Mouse (Mus musculus) stomach, postnatal 0 days (tissue): ENCODE data around the gene Tmem171. TPM values are rescaled to one million over a fixed set of nuclear protein-coding genes. Genes with fewer than 3 reads are reported as not detected.
A peak's percentile ranks its signal among the peaks of the same experiment; 100 is the strongest.

Source experiments
- ATAC-seq: fragments of 200-750 bp; cut with Nextera tagmentation; 2 replicates; pipeline ENCODE4 v1.8.0; 2017; ENCODE audit not compliant: low FRiP score, low TSS enrichment
- DNase-seq: peaks from one replicate; pipeline ENCODE4 v3.0.0-alpha.2; 2016; ENCODE audit warnings: low spot score
- H3K27ac ChIP-seq: fragments of 300-500 bp; sonication (generic); replicated peaks from 2 replicates; pipeline ENCODE4 v1.5.1; 2014; ENCODE audit warnings: mild to moderate bottlenecking, control low read depth
- H3K27me3 ChIP-seq: fragments of 300-500 bp; sonication (generic); 2 replicates; pipeline ENCODE4 v1.6.1; 2014; ENCODE audit warnings: low read length; ENCODE audit not compliant: control insufficient read depth, insufficient read depth
- H3K36me3 ChIP-seq: fragments of 300-500 bp; sonication (generic); 2 replicates; pipeline ENCODE4 v1.6.1; 2014; ENCODE audit warnings: low read length, mixed read lengths; ENCODE audit not compliant: control insufficient read depth, insufficient read depth
- H3K4me1 ChIP-seq: fragments of 300-500 bp; sonication (generic); replicated peaks from 2 replicates; pipeline ENCODE4 v1.6.1; 2014; ENCODE audit warnings: antibody characterized with exemption; ENCODE audit not compliant: control insufficient read depth, insufficient read depth
- H3K4me2 ChIP-seq: fragments of 300-500 bp; sonication (generic); replicated peaks from 2 replicates; pipeline ENCODE4 v1.6.1; 2014; ENCODE audit warnings: low read depth, mild to moderate bottlenecking, control low read depth, moderate library complexity
- H3K4me3 ChIP-seq: fragments of 300-500 bp; sonication (generic); 2 replicates; pipeline ENCODE4 v1.5.1; 2014; ENCODE audit warnings: low read depth, low read length, control low read depth
- H3K9ac ChIP-seq: fragments of 300-500 bp; sonication (generic); 2 replicates; pipeline ENCODE4 v1.6.1; 2014; ENCODE audit warnings: mild to moderate bottlenecking, low read length, control low read depth, mixed read lengths
- H3K9me3 ChIP-seq: fragments of 300-500 bp; sonication (generic); 2 replicates; pipeline ENCODE4 v1.6.1; 2016; ENCODE audit warnings: low read length; ENCODE audit not compliant: control insufficient read depth
- CTCF ChIP-seq: IDR thresholded peaks from 2 replicates; pipeline ENCODE4 v1.5.1; 2016; ENCODE audit warnings: antibody characterized with exemption, low read depth, mild to moderate bottlenecking, moderate library complexity
- EP300 ChIP-seq: optimal IDR thresholded peaks from 2 replicates; pipeline ENCODE3; 2016; ENCODE audit warnings: antibody characterized with exemption
- WGBS: fragments of 180-500 bp; shearing (Covaris S2); extraction: QIAGEN DNeasy Blood & Tissue Kit; methylation state at CpG from one replicate; pipeline ENCODE4 v1.1.7; 2014; 5-methylcytosine and 5-hydroxymethylcytosine counted together
- polyA plus RNA-seq: library from polyadenylated mRNA; unstranded; fragments of >200 nt; fragmentation: Nextera tagmentation; extraction: Ambion mirVana; gene quantifications from 2 replicates; pipeline ENCODE4 v1.2.1, GENCODE M21; 2015

Tmem171 gene
- polyA plus RNA-seq, 1 experiment from 2014 or later, result 27.4 TPM

- no peaks in the 10 kb centered on the region for H3K27me3 ChIP-seq
- no peak overlapping the region for H3K4me3 ChIP-seq
- ATAC-seq, result no peak
- H3K9me3 ChIP-seq, result no peaks in the 10 kb centered on the region
- H3K4me2 ChIP-seq, result no peak overlapping the region
- no peak overlapping the region for H3K9ac ChIP-seq
- 61% methylated on average over 5 of the region's 5 CpGs for whole genome bisulfite sequencing
- peak; percentile 19 for DNase-seq
- peak overlapping the region; percentile 69 for H3K27ac ChIP-seq
- TF ChIP-seq CTCF (no peak), EP300 (no peak)
- no peaks in the 10 kb centered on the region for H3K36me3 ChIP-seq
- H3K4me1 ChIP-seq, result 0 out of 2 replicates have a peak, but pooled peaks cover 2% of the 10 kb centered on the region
Observed at GRCm38 (mm10) chr13:98699982-98700540, 5.4 kb upstream of the Tmem171 start.

- Histone ChIP-seq H3K9ac (no peak overlapping the region), H3K27ac (peak overlapping the region; percentile 69; the same call in 1 of the 2 replicates), H3K4me3 (no peak overlapping the region), H3K9me3 (no peaks in the 10 kb centered on the region), H3K4me2 (no peak overlapping the region), H3K36me3 (no peaks in the 10 kb centered on the region), H3K27me3 (no peaks in the 10 kb centered on the region), H3K4me1 (0 out of 2 replicates have a peak, but pooled peaks cover 2% of the 10 kb centered on the region)
- peak; percentile 35 for ATAC-seq
- no peak for TF ChIP-seq EP300
- no peak for TF ChIP-seq CTCF
- WGBS, result 37% methylated on average over 14 of the region's 14 CpGs
- DNase-seq, result peak; percentile 68
Observed at GRCm38 (mm10) chr13:98699051-98699744, 4.6 kb upstream of the Tmem171 start.

GRCm38 (mm10) chr13:98696716-98697115 lies 2.1 kb upstream of the Tmem171 start:
- ATAC-seq, result no peak
- DNase-seq, result no peak
- Histone ChIP-seq H3K4me1 (0 out of 2 replicates have a peak, but pooled peaks cover 2% of the 10 kb centered on the region), H3K4me2 (no peak overlapping the region), H3K27ac (no peak overlapping the region), H3K9ac (no peak overlapping the region), H3K36me3 (no peaks in the 10 kb centered on the region), H3K27me3 (no peaks in the 10 kb centered on the region), H3K4me3 (no peak overlapping the region), H3K9me3 (no peaks in the 10 kb centered on the region)
- 87% methylated on average over 3 of the region's 3 CpGs for WGBS
- TF ChIP-seq CTCF (no peak), EP300 (no peak)

DNA sequence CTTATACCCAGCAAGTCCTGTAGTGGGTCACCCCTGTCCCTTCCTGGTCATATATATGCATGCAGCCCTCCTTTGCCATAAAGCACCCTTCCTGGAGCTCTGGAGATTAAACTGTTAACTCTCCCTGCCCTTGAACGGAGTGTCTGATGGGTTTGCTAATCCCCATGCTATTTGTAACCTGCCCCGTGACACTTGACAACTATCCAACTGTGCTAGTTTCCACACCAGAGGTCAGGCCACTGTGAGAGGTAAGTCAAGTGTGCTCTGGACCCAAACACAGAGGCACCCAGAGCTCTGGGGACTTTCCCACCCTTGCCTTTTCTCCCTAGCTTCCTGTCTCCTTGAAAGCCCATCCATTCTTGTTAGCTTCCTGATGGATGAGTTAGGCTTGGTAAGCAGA lies 912 bp upstream of the Tmem171 start:
- Histone ChIP-seq H3K9ac (no peak overlapping the region; the same call in 1 of the 2 replicates), H3K27me3 (no peaks in the 10 kb centered on the region), H3K36me3 (no peaks in the 10 kb centered on the region), H3K4me1 (0 out of 2 replicates have a peak, but pooled peaks cover 2% of the 10 kb centered on the region), H3K4me2 (peak overlapping the region; percentile 66; the same call in 1 of the 2 replicates), H3K27ac (peak overlapping the region; percentile 87), H3K9me3 (no peaks in the 10 kb centered on the region), H3K4me3 (peak overlapping the region; percentile 44)
- DNase-seq (peak; percentile 48), ATAC-seq (peak; percentile 18)
- TF ChIP-seq CTCF (no peak), EP300 (no peak)
- 27% methylated on average over 2 of the region's 2 CpGs for WGBS

DNA sequence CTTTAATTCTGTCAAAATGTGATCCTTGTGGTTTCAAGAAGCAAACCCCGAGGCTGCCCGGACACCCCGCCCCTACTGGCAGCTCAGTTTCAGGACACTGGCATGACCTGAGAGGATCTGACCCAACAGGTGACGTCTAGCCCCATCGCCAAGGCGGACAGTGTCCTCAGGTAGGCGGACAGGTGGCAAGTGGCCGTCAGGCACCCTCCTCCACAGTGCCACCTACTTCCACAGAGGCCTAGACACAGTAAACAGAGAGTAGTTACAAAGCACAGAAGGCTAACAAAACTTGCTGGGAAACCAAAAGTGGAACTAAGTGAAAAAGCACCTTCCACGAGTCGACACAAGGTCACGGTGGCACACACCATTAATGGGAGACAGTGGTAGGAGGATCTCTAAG lies 1.3 kb downstream of the Tmem171 start:
- peak overlapping the region; percentile 36; the same call in 1 of the 2 replicates for H3K27ac ChIP-seq
- 80% methylated on average over 11 of the region's 11 CpGs for WGBS

More for the DNA sequence above, 1.3 kb downstream of the Tmem171 start:
- Histone ChIP-seq H3K4me2 (peak overlapping the region; percentile 66), H3K4me3 (no peak overlapping the region; the same call in 1 of the 2 replicates), H3K36me3 (no peaks in the 10 kb centered on the region), H3K4me1 (0 out of 2 replicates have a peak, but pooled peaks cover 2% of the 10 kb centered on the region), H3K9ac (no peak overlapping the region), H3K27me3 (no peaks in the 10 kb centered on the region), H3K9me3 (no peaks in the 10 kb centered on the region)
- TF ChIP-seq EP300, result no peak
- TF ChIP-seq CTCF, result no peak; the same call in 1 of the 2 replicates
- DNase-seq (peak; percentile 33), ATAC-seq (0 out of 2 replicates have a peak, but pooled peaks have one; percentile 13)
